Mouse (Mus musculus) CD4-positive, CD25-positive, alpha-beta regulatory T cell, adult 2 months (primary cell): ENCODE measurements at regions not wholly inside any gene's neighbourhood (a gene's known extent, or its start where the extent isn't known, plus 50 kb on each side); places are given as distances from the start of the nearest gene placed in this dataset.

Source experiments
- DNase-seq: peaks from one replicate; pipeline ENCODE4 v3.0.0-alpha.2; 2012; ENCODE audit warnings: low read depth, low spot score

DNA sequence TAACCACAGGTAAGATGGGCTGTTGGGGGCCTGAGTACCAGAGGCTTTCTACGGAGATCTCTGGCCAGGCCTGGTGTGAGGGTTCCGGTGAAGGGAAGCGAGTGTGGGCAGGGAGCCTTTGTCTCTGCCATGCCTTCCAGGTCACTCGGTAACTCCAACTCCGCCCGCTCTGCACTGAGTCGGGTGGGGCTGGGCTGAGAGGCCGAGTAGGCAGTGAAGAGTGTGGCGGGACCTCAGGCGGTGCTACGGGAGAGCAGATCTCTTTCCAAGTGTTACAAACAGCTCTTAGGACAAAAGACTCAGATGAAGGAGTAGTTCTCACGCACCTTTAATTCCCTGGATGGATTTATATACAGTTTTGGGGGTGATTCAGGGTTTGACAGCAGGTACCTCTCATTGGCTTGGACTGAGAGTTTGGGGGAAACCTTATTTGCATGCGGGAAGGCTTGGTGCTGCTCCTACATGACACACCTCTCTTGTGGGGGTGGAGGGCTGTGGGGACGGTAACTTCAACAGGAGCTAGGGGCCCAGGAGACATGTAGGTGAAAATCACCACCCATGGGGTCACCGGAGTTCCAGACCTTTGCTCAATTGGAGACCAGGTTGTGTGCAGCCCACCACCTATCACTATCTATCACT lies 54.7 kb upstream of the Ralgps2 start:
- no peak for DNase-seq

GRCm38 (mm10) chr1:156993105-156993504 lies 53.7 kb upstream of the Ralgps2 start:
- no peak for DNase-seq

DNA sequence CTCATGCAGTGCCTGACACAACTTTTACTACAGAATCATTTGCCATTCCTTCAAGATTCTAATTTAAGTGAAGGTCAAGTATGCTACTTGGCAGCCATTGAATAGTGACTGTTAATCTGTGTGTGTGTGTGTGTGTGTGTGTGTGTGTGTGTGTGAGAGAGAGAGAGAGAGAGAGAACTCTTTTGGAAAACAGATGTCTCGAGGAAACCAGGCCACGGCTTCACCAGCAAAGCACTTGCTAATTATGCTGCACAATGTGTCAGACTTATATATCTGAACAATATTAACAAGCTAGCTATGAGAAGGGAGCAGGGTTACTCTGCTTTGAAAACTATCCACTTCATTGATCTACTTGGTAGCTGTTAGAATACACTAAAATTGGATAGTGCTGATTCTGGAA lies 53.1 kb upstream of the Ralgps2 start:
- DNase-seq: no peak

GRCm38 (mm10) chr1:156990567-156991494 lies 51.4 kb upstream of the Ralgps2 start:
- peak; percentile 56 for DNase-seq

- peak; percentile 25 for DNase-seq
These were observed 50.7 kb upstream of the Ralgps2 start for GRCm38 (mm10) chr1:156990112-156990511.

DNA sequence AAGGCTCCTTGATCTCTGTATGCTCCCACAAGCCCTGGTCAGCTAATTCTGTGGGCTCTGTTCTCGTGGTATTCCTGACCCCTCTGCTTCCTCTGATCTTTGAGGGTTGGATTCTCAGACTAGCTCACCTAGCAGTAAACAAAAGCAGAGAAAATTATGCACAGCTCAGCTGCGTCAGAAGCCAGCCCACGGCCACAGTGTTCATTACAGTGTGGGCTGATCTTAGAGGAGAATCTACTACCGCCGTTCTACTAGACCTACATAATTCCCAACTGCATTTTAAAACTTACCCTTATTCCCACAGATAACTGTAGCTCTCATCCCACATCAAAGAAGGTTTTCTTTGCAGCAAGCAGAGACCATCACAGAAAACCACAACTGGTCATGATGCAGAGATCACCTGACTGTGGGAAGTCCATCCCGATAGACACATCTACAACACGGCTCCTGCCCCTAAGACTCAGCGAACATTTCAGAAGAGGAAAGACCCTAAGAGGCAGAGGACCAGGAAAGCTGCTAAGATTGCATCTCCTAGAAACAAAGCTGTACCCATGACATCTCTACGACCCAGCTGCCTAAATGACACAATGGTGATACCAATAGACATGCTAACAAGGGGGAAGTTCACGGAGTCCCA lies 49.8 kb upstream of the Ralgps2 start:
- DNase-seq: no peak
